Mouse (Mus musculus) neural tube, embryonic 13.5 days (tissue): ENCODE data around the gene Dock2. TPM values are rescaled to one million over a fixed set of nuclear protein-coding genes. Genes with fewer than 3 reads are reported as not detected.

Experiments
- ATAC-seq: fragments of 200-750 bp; cut with Nextera tagmentation; 2 replicates; pipeline ENCODE4 v1.8.0; 2017; ENCODE audit warnings: low read depth, mild to moderate bottlenecking, moderate TSS enrichment, moderate library complexity
- H3K27ac ChIP-seq: fragments of 300-500 bp; sonication (generic); replicated peaks from 2 replicates; pipeline ENCODE4 v1.5.1; 2015; ENCODE audit warnings: moderate library complexity, mild to moderate bottlenecking, inconsistent platforms
- H3K27me3 ChIP-seq: fragments of 300-500 bp; sonication (generic); 2 replicates; pipeline ENCODE4 v1.6.1; 2015; ENCODE audit warnings: mild to moderate bottlenecking, inconsistent platforms
- H3K36me3 ChIP-seq: fragments of 300-500 bp; sonication (generic); 2 replicates; pipeline ENCODE4 v1.6.1; 2015; ENCODE audit warnings: mild to moderate bottlenecking, inconsistent platforms
- H3K4me1 ChIP-seq: fragments of 300-500 bp; sonication (generic); replicated peaks from 2 replicates; pipeline ENCODE4 v1.6.1; 2015; ENCODE audit warnings: inconsistent platforms
- H3K4me2 ChIP-seq: fragments of 300-500 bp; sonication (generic); 2 replicates; pipeline ENCODE4 v1.6.1; 2015; ENCODE audit warnings: inconsistent platforms, mild to moderate bottlenecking, moderate library complexity
- H3K4me3 ChIP-seq: fragments of 300-500 bp; sonication (generic); 2 replicates; pipeline ENCODE4 v1.5.1; 2015; ENCODE audit warnings: mild to moderate bottlenecking, inconsistent platforms
- H3K9ac ChIP-seq: fragments of 300-500 bp; sonication (generic); 2 replicates; pipeline ENCODE4 v1.6.1; 2015; ENCODE audit warnings: moderate library complexity, mild to moderate bottlenecking, inconsistent platforms
- H3K9me3 ChIP-seq: fragments of 300-500 bp; sonication (generic); 2 replicates; pipeline ENCODE4 v1.6.1; 2016; ENCODE audit warnings: inconsistent platforms
- WGBS: fragments of 180-500 bp; shearing (Covaris S2); methylation state at CpG from one replicate; pipeline ENCODE4 v1.1.7; 2015; 5-methylcytosine and 5-hydroxymethylcytosine counted together
- polyA plus RNA-seq: library from polyadenylated mRNA; unstranded; fragments of >200 nt; fragmentation: Nextera tagmentation; extraction: Ambion mirVana; gene quantifications from 2 replicates; pipeline ENCODE4 v1.2.1, GENCODE M21; 2015

Gene Dock2
- polyA plus RNA-seq, 1 experiment from 2014 or later: 0.80 TPM

- Histone ChIP-seq H3K9me3 (no peaks in the 10 kb centered on the region), H3K36me3 (no peaks in the 10 kb centered on the region), H3K4me2 (no peak overlapping the region), H3K27ac (no peak overlapping the region), H3K4me1 (no peaks in the 10 kb centered on the region), H3K9ac (no peak overlapping the region), H3K4me3 (no peak overlapping the region), H3K27me3 (no peaks in the 10 kb centered on the region)
- ATAC-seq: no peak
- 76% methylated on average over 8 of the region's 8 CpGs for WGBS
Observed at GRCm38 (mm10) chr11:34782516-34783430, 919 bp downstream of the Dock2 start.

GRCm38 (mm10) chr11:34780786-34781185 is 2.9 kb downstream of the Dock2 start:
- Histone ChIP-seq H3K36me3 (no peaks in the 10 kb centered on the region), H3K9ac (no peak overlapping the region), H3K4me1 (no peaks in the 10 kb centered on the region), H3K27me3 (no peaks in the 10 kb centered on the region), H3K4me3 (no peak overlapping the region), H3K27ac (no peak overlapping the region), H3K4me2 (no peak overlapping the region), H3K9me3 (no peaks in the 10 kb centered on the region)
- ATAC-seq: no peak
- WGBS: 84% methylated on average over 2 of the region's 2 CpGs

- 90% methylated on average over 4 of the region's 4 CpGs for WGBS
Observed at GRCm38 (mm10) chr11:34779966-34780365, 3.7 kb downstream of the Dock2 start.

GRCm38 (mm10) chr11:34778351-34778750 is 5.3 kb downstream of the Dock2 start:
- Histone ChIP-seq H3K9me3 (no peaks in the 10 kb centered on the region), H3K27ac (no peak overlapping the region), H3K27me3 (no peaks in the 10 kb centered on the region), H3K36me3 (no peaks in the 10 kb centered on the region), H3K4me3 (no peak overlapping the region), H3K4me1 (no peaks in the 10 kb centered on the region), H3K4me2 (no peak overlapping the region), H3K9ac (no peak overlapping the region)
- no peak for ATAC-seq
- 86% methylated on average over 3 of the region's 3 CpGs for WGBS

More at GRCm38 (mm10) chr11:34779966-34780365, 3.7 kb downstream of the Dock2 start:
- H3K4me2 ChIP-seq: no peak overlapping the region
- no peaks in the 10 kb centered on the region for H3K4me1 ChIP-seq
- no peak overlapping the region for H3K9ac ChIP-seq
- ATAC-seq: no peak
- H3K27ac ChIP-seq: no peak overlapping the region
- no peaks in the 10 kb centered on the region for H3K36me3 ChIP-seq
- H3K4me3 ChIP-seq: no peak overlapping the region
- H3K9me3 ChIP-seq: no peaks in the 10 kb centered on the region
- no peaks in the 10 kb centered on the region for H3K27me3 ChIP-seq

GRCm38 (mm10) chr11:34777529-34777928 is 6.2 kb downstream of the Dock2 start:
- no peak for ATAC-seq
- Histone ChIP-seq H3K4me3 (no peak overlapping the region), H3K27me3 (no peaks in the 10 kb centered on the region), H3K4me2 (no peak overlapping the region), H3K27ac (no peak overlapping the region), H3K36me3 (no peaks in the 10 kb centered on the region), H3K4me1 (no peaks in the 10 kb centered on the region), H3K9ac (no peak overlapping the region), H3K9me3 (no peaks in the 10 kb centered on the region)
- WGBS: 87% methylated on average over 4 of the region's 4 CpGs

- Histone ChIP-seq H3K9me3 (no peaks in the 10 kb centered on the region), H3K9ac (no peak overlapping the region), H3K4me3 (no peak overlapping the region), H3K27ac (no peak overlapping the region), H3K27me3 (no peaks in the 10 kb centered on the region), H3K4me2 (no peak overlapping the region), H3K36me3 (no peaks in the 10 kb centered on the region), H3K4me1 (no peaks in the 10 kb centered on the region)
- no peak for ATAC-seq
- 78% methylated on average over 2 of the region's 2 CpGs for WGBS
Observed at GRCm38 (mm10) chr11:34776054-34776453, 7.6 kb downstream of the Dock2 start.

- 43% methylated on average over 2 of the region's 2 CpGs for WGBS
- H3K9me3 ChIP-seq: no peaks in the 10 kb centered on the region
- H3K36me3 ChIP-seq: no peaks in the 10 kb centered on the region
- H3K4me2 ChIP-seq: no peak overlapping the region
- H3K27me3 ChIP-seq: no peaks in the 10 kb centered on the region
- ATAC-seq: no peak
- no peaks in the 10 kb centered on the region for H3K4me1 ChIP-seq
- no peak overlapping the region for H3K27ac ChIP-seq
- H3K9ac ChIP-seq: no peak overlapping the region
- H3K4me3 ChIP-seq: no peak overlapping the region
Observed at GRCm38 (mm10) chr11:34774636-34775035, 9.1 kb downstream of the Dock2 start.

- H3K4me1 ChIP-seq: no peaks in the 10 kb centered on the region
- WGBS: 93% methylated on average over 9 of the region's 9 CpGs
- no peaks in the 10 kb centered on the region for H3K27me3 ChIP-seq
- no peaks in the 10 kb centered on the region for H3K36me3 ChIP-seq
- no peak overlapping the region for H3K9ac ChIP-seq
- no peak overlapping the region for H3K27ac ChIP-seq
- no peak overlapping the region for H3K4me2 ChIP-seq
- H3K4me3 ChIP-seq: no peak overlapping the region
- ATAC-seq: no peak
- H3K9me3 ChIP-seq: no peaks in the 10 kb centered on the region
Observed at GRCm38 (mm10) chr11:34773304-34773895, 10.3 kb downstream of the Dock2 start.

- H3K36me3 ChIP-seq: no peaks in the 10 kb centered on the region
- H3K4me2 ChIP-seq: no peak overlapping the region
- no peak for ATAC-seq
- WGBS: 72% methylated on average over 12 of the region's 12 CpGs
- no peaks in the 10 kb centered on the region for H3K27me3 ChIP-seq
- H3K4me3 ChIP-seq: no peak overlapping the region
- H3K4me1 ChIP-seq: no peaks in the 10 kb centered on the region
- no peaks in the 10 kb centered on the region for H3K9me3 ChIP-seq
- no peak overlapping the region for H3K9ac ChIP-seq
- no peak overlapping the region for H3K27ac ChIP-seq
Observed at GRCm38 (mm10) chr11:34771221-34771986, 12.3 kb downstream of the Dock2 start.

- H3K27ac ChIP-seq: no peak overlapping the region
- H3K36me3 ChIP-seq: no peaks in the 10 kb centered on the region
- H3K4me1 ChIP-seq: no peaks in the 10 kb centered on the region
- ATAC-seq: no peak
- 73% methylated on average over 4 of the region's 4 CpGs for WGBS
- no peaks in the 10 kb centered on the region for H3K27me3 ChIP-seq
- H3K4me3 ChIP-seq: no peak overlapping the region
- 0 out of 2 replicates have a peak, but pooled peaks cover 5% of the 10 kb centered on the region for H3K9me3 ChIP-seq
- H3K9ac ChIP-seq: no peak overlapping the region
- no peak overlapping the region for H3K4me2 ChIP-seq
Observed at GRCm38 (mm10) chr11:34770666-34771065, 13.0 kb downstream of the Dock2 start.

GRCm38 (mm10) chr11:34769946-34770345 is 13.7 kb downstream of the Dock2 start:
- ATAC-seq: no peak
- no peak overlapping the region for H3K4me2 ChIP-seq
- no peaks in the 10 kb centered on the region for H3K36me3 ChIP-seq
- no peak overlapping the region for H3K9ac ChIP-seq
- no peaks in the 10 kb centered on the region for H3K27me3 ChIP-seq
- H3K27ac ChIP-seq: no peak overlapping the region
- WGBS: 77% methylated on average over 8 of the region's 8 CpGs
- no peak overlapping the region for H3K4me3 ChIP-seq
- H3K4me1 ChIP-seq: no peaks in the 10 kb centered on the region
- H3K9me3 ChIP-seq: 0 out of 2 replicates have a peak, but pooled peaks cover 5% of the 10 kb centered on the region

GRCm38 (mm10) chr11:34769396-34769795 is 14.3 kb downstream of the Dock2 start:
- ATAC-seq: no peak
- Histone ChIP-seq H3K4me3 (no peak overlapping the region), H3K4me2 (no peak overlapping the region), H3K9me3 (0 out of 2 replicates have a peak, but pooled peaks cover 5% of the 10 kb centered on the region), H3K36me3 (no peaks in the 10 kb centered on the region), H3K27ac (no peak overlapping the region), H3K9ac (no peak overlapping the region), H3K27me3 (no peaks in the 10 kb centered on the region), H3K4me1 (no peaks in the 10 kb centered on the region)
- WGBS: 81% methylated on average over 2 of the region's 2 CpGs
